Mouse (Mus musculus): ENCODE measurements around the gene Olfr320.

DNA sequence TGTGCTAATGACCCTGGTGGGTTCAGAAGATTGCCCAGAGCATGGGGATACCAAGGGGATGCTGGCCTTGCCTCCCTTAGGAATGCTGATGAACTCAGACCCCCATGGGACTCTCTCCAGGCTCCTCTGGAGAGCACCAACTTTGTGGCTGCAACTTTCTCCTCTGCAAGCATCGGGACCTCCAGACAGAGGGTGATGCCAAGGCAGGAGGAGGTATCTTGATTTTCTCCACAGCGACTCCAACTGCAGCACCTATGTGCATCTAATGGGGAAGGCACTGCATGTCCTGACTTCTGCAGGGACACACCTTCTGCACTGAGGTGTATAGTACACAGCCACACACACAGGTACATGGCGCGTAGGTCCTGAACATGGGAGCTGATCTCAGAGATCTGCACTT, 22.3 kb upstream of the Olfr320 start, which contains the start of gene Olfr322:
- TF ChIP-seq TAL1 (IDR thresholded peaks at IDR 0.05; ENCODE audit: low read length) (no peak), GATA1 (IDR thresholded peaks at IDR 0.05; ENCODE audit: low read length) (no peak)
